Mouse (Mus musculus) adrenal gland, adult 10 weeks (tissue): ENCODE results near the gene Ypel1. TPM values are rescaled to one million over a fixed set of nuclear protein-coding genes. Genes with fewer than 3 reads are reported as not detected.

Source experiments
- polyA plus RNA-seq: library from polyadenylated mRNA; stranded (reverse); fragments of 350-450 nt; fragmentation: Illumina TruSeq; extraction: RNeasy Lipid Tissue Mini Kit (QIAGEN cat#74804); gene quantifications from one replicate; pipeline ENCODE4 v1.2.3, GENCODE M21; 2014; ENCODE audit warnings: low read depth, low replicate concordance

Ypel1 gene
- polyA plus RNA-seq = 4.1 TPM

DNA sequence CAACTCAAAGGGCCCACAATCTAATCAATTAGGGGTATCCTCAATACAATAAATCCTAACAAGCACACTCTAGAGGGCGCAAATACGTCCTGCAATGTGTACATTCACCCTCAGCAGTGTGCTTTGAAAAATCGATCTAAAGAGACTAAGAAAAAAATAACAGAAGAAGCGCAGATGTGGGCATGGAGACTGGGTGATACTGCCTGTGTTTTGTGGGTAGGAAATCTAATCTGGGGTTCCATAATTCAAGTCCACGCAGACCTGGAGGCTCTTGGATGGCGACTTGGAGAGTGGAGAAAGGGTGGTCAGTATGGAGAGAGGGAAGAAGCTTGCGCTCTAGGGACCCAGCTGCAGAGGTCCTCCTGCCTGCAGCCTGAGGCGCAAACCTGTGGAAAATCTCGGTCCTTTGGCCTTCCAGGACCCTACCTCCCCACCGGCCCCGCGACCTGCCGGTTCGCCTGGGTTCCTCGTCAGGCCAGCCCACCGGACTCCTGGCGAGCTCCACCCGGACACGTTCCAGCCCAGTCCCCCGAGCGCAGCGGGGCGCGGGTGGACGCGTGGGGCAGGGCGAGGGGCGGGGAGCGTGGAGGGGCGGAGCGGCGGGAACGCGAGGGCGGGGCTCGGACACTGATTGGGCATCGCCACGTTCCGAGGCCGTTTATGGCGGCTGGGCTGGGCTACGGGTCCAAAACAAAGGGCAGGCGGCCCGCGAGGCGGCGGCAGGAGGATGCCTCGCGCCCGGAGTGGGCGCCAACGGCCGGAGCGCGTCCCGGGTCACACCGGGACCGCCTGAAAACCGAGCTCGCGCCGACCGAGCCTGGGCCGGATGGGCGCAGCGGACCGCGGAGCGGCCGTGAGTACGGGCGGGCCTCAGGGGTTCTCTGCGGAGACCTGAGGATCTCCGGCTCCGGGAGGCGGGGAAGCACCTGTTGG is at the start of gene Ypel1:
TSS of gene Ypel1 (plus strand) at position 186 of the 933 bp plus-strand sequence.

DNA sequence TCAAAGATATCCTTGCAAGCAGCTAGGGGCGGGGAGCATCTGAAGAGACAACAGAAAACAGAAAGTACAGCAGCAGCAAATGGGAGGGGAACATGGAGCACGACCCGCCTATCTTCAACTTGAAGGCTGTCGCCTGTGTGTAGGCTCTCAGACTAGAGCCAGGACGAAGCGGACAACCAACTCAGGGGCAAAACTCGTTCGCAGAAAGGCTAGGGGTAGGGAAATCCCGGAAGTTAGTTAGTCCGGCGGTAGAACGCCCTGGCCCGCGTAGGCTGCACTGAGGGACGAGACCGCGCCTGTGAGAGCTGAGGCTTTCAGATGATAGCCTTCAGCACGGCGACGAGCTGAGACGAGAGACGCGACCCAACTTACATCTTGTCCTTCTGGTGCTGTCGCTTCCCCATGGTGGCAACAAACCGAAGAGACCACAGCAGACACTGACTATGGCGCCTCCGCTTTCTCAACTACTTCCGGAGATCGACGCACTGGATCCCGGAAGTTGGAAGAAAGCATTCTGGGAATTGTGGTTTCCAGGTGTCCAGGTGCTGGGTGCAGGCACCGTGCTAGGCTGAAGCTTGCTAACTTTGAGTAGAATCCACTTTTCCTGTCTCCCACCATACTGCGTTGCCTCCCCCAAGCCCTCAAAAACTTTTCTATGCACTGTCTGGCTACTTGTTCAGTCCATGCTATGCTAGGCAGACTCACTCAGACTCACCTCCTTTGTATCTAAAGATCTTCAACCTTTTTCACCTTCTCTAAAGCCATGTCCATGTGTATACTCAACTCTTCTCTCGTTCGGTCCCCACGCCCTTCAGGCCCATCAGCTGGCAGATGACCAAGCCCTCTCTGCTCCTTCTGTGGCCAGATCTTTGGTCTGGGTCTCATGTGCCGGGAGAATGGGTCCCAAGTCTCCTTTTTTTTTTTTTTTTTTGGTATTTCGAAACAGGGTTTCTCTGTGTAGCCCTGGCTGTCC is 41.6 kb downstream of the Ypel1 start, which contains the start of gene Ppil2:
TSS of gene Ppil2 (minus strand) at position 487 of the 973 bp plus-strand sequence.

DNA sequence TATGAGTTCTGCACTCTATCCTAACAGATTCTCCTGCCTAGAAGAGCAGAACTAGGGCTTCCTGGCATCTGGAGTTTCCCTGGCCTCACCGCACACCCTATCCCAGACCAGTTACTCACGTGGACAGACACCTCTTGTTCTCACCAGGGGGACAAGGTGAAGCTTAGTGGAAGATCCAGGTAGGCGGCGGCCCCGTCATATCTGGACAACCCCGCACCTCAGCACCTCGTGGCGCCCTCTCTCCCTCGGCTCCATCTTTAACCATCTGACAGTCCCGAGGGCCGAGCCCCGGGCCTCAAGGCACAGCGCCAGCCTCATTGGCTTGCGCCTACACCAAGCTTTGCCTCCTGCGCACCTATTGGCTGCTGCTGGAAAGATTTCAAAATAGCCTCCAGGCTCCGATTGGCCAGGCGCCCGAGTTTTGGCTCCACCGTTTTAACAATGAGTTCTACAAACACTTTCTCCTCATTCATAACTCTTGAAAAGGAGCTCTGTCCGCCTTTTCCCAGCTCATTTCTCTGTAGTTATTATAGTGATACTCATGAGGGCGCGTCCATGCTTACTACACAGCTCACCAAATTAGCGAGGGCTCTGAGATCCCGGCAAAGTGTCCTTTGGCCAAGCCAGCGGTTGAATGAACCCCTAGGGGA is 55.5 kb downstream of the Ypel1 start, which contains the start of gene 2610318N02Rik:
TSS of gene 2610318N02Rik (minus strand) at position 297 of the 650 bp plus-strand sequence.

DNA sequence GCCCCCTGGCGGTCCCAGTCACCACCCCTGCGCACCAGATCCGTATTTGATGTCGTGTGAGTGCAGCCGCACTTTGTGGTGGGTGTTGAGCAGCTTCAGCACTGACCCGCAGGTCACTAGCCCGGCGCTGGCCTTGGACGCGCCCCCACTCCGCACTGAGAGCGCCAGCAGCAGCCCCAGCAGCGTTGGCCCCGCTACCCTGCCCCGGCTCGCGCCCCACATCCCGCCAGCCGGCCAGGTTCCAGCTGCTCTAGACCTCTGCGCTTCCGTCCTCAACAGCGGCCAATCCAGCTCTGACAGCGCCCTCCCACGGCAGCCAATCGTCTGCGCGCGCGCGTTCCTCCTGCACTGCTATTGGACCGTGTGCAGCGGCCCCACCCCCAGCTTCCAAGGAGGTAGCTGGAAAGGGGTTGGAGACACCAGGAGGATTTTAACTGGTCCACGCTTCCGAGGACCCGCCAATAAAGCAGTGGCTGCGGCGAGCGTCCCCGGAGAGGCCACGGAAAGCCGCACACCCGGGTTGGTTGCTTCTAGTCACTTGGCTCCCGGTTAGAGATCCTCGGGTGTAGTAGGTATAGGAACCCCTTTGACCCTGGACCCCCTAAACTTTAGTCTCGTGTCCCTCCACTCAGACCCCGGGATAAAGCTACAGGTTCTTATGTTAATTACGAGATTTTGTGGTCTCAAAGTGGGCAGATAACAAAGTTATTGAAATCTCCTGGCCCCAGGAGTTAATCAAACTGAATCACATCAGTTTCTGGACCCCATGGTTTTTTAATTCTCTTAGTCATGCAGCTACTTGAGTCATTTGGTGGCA is 62.8 kb downstream of the Ypel1 start, which contains the start of gene Sdf2l1:
TSS of gene Sdf2l1 (minus strand) at position 295 of the 817 bp plus-strand sequence.

Other genes starting within 250 kb of the Ypel1 start
- gene Spag6l, start 240.2 kb upstream of the Ypel1 start, polyA plus RNA-seq = not detected
- not detected for gene Igll1, start 205.7 kb upstream of the Ypel1 start, polyA plus RNA-seq
- gene Top3b, start 199.0 kb upstream of the Ypel1 start, polyA plus RNA-seq = 9.2 TPM
- not detected for gene Vpreb1, start 198.9 kb upstream of the Ypel1 start, polyA plus RNA-seq
- gene Ppm1f, start 173.2 kb upstream of the Ypel1 start, polyA plus RNA-seq = 17.2 TPM
- 394 TPM for gene Mapk1, start 86.3 kb upstream of the Ypel1 start, polyA plus RNA-seq
- 157 TPM for gene Ppil2, start 41.6 kb downstream of the Ypel1 start, polyA plus RNA-seq
- not detected for gene 2610318N02Rik, start 55.5 kb downstream of the Ypel1 start, polyA plus RNA-seq
- gene Sdf2l1, start 62.7 kb downstream of the Ypel1 start, polyA plus RNA-seq = 15.5 TPM
- gene Ydjc, start 74.9 kb downstream of the Ypel1 start, polyA plus RNA-seq = not detected
- gene Ccdc116, start 77.5 kb downstream of the Ypel1 start, polyA plus RNA-seq = not detected
- 394 TPM for gene Ube2l3, start 133.0 kb downstream of the Ypel1 start, polyA plus RNA-seq
- gene Rimbp3, start 138.9 kb downstream of the Ypel1 start, polyA plus RNA-seq = not detected
- 0.70 TPM for gene Hic2, start 163.9 kb downstream of the Ypel1 start, polyA plus RNA-seq
- gene Tmem191c, start 206.4 kb downstream of the Ypel1 start, polyA plus RNA-seq = not detected